Mouse (Mus musculus) midbrain, embryonic 12.5 days (tissue): ENCODE results near the gene Chil4. TPM values are rescaled to one million over a fixed set of nuclear protein-coding genes. Genes with fewer than 3 reads are reported as not detected.
A peak's percentile ranks its signal among the peaks of the same experiment; 100 is the strongest.
"Not testable (repeated sequence)": the region's sequence is repeated elsewhere in the genome, so short reads cannot be mapped to it uniquely, and the experiment has no call there.

Source experiments
- ATAC-seq: fragments of 200-750 bp; cut with Nextera tagmentation; 2 replicates; pipeline ENCODE4 v1.8.0; 2017; ENCODE audit warnings: low read depth, moderate TSS enrichment, moderate library complexity; ENCODE audit not compliant: low FRiP score
- H3K27ac ChIP-seq: fragments of 300-500 bp; sonication (generic); replicated peaks from 2 replicates; pipeline ENCODE4 v1.5.1; 2016; ENCODE audit warnings: mild to moderate bottlenecking
- H3K27me3 ChIP-seq: fragments of 300-500 bp; sonication (generic); 2 replicates; pipeline ENCODE4 v1.6.1; 2016; ENCODE audit warnings: mild to moderate bottlenecking
- H3K36me3 ChIP-seq: fragments of 300-500 bp; sonication (generic); 2 replicates; pipeline ENCODE4 v1.6.1; 2016
- H3K4me1 ChIP-seq: fragments of 300-500 bp; sonication (generic); 2 replicates; pipeline ENCODE4 v1.6.1; 2016
- H3K4me2 ChIP-seq: fragments of 300-500 bp; sonication (generic); replicated peaks from 2 replicates; pipeline ENCODE4 v1.6.1; 2016; ENCODE audit warnings: mild to moderate bottlenecking, moderate library complexity
- H3K4me3 ChIP-seq: fragments of 300-500 bp; sonication (generic); 2 replicates; pipeline ENCODE4 v1.5.1; 2016; ENCODE audit warnings: mild to moderate bottlenecking
- H3K9ac ChIP-seq: fragments of 300-500 bp; sonication (generic); replicated peaks from 2 replicates; pipeline ENCODE4 v1.6.1; 2016; ENCODE audit warnings: mild to moderate bottlenecking, moderate library complexity
- H3K9me3 ChIP-seq: fragments of 300-500 bp; sonication (generic); 2 replicates; pipeline ENCODE4 v1.6.1; 2016; ENCODE audit warnings: mild to moderate bottlenecking
- WGBS: fragments of 180-500 bp; shearing (Covaris S2); methylation state at CpG from one replicate; pipeline ENCODE4 v1.1.7; 2016; 5-methylcytosine and 5-hydroxymethylcytosine counted together
- polyA plus RNA-seq: library from polyadenylated mRNA; unstranded; fragments of >200 nt; fragmentation: Nextera tagmentation; extraction: Ambion mirVana; gene quantifications from 2 replicates; pipeline ENCODE4 v1.2.1, GENCODE M21; 2016

Gene Chil4
- polyA plus RNA-seq, 1 experiment from 2014 or later, result not detected

DNA sequence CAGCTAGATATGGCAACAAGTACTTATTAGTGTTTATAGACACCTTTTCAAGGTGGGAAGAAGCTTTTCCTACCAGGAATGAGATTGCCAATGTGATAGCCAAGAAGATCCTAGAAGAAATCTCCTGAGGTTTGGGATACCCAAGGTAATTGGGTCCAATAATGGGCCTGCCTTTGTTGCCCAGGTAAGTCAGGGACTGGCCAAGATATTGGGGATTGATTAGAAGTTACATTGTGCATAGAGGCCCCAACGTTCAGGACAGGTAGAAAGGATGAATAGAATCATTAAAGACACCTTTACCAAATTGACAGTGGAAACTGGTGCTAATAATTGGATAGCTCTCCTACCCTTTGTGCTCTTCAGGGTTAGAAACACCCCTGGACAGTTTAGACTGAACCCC is 21.3 kb downstream of the Chil4 start:
- H3K4me1 ChIP-seq, ATAC-seq, H3K27me3 ChIP-seq, H3K36me3 ChIP-seq, H3K27ac ChIP-seq, H3K9me3 ChIP-seq, H3K4me2 ChIP-seq, H3K9ac ChIP-seq, H3K4me3 ChIP-seq: not testable (repeated sequence)
- WGBS, result 67% methylated on average over 1 of the region's 1 CpGs

DNA sequence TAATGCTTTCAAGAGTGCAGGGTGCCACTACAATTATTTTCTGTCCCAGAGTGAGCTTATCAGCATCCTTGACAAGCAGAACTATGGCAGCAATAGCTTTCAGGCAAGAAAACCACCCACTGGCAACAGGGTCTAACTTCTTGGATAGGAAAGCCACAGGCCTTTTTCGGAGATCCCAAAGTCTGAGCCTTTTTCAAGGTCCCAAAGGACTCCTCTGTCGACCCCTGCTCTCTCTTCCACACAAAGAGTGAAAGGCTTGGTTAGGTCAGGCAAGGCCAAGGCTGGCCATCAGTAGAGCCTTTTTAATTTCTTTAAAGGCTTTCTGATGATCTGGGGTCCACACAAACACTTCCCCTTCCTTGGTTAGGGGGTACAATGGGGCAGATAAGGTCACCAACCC is 22.1 kb downstream of the Chil4 start:
- not testable (repeated sequence) for H3K4me3 ChIP-seq, H3K27ac ChIP-seq, H3K4me2 ChIP-seq, H3K9ac ChIP-seq, H3K27me3 ChIP-seq, H3K4me1 ChIP-seq, H3K9me3 ChIP-seq, ATAC-seq, H3K36me3 ChIP-seq
- WGBS, result 76% methylated on average over 2 of the region's 2 CpGs

DNA sequence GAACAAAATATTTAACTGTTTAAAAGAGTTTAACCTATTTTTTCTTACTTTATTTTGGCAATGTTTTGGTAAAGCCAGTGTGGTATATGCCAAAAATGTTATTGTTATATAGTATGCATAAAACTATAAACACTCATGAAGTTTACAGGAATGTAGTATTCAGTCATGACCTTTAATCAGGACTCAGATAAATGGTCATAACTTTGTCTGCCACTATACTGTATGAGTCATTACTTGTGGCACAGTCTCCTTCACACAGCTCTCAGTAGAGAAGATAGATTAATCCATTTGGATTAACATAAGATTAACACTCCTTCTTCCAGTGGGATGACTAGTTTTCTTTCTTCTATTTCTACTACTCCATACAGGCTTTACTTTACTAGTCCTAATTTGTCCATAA is 23.0 kb downstream of the Chil4 start:
- Histone ChIP-seq H3K27me3 (no peaks in the 10 kb centered on the region), H3K9me3 (0 out of 2 replicates have a peak, but pooled peaks cover 3% of the 10 kb centered on the region), H3K4me2 (no peak overlapping the region), H3K4me3 (no peak overlapping the region), H3K9ac (no peak overlapping the region), H3K27ac (no peak overlapping the region), H3K4me1 (no peaks in the 10 kb centered on the region), H3K36me3 (no peaks in the 10 kb centered on the region)
- no peak for ATAC-seq

DNA sequence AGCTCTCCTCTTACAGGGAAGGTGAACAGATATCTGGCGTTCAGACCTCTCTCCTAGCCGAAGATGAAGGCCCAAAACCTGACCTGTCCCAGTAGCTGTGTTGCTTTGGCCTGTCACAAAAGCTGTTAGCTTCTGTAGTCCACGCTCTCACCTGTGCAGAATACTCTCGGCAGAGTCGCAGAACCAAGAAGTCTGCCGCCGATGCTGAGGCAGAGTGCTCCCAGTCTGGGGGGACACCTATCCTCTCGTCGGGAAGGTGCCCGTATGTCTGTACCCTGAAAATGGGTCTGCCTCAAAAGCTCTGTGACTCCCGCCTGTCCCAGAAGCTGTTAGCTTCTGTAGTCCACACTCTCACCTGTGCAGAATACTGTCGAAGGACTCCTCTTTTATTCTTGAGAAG is 23.8 kb downstream of the Chil4 start:
- Histone ChIP-seq H3K4me2 (no peak overlapping the region), H3K9me3 (0 out of 2 replicates have a peak, but pooled peaks cover 3% of the 10 kb centered on the region), H3K9ac (no peak overlapping the region), H3K27me3 (no peaks in the 10 kb centered on the region), H3K4me1 (no peaks in the 10 kb centered on the region), H3K36me3 (no peaks in the 10 kb centered on the region), H3K27ac (no peak overlapping the region), H3K4me3 (no peak overlapping the region)
- no peak for ATAC-seq
- 89% methylated on average over 12 of the region's 12 CpGs for WGBS

DNA sequence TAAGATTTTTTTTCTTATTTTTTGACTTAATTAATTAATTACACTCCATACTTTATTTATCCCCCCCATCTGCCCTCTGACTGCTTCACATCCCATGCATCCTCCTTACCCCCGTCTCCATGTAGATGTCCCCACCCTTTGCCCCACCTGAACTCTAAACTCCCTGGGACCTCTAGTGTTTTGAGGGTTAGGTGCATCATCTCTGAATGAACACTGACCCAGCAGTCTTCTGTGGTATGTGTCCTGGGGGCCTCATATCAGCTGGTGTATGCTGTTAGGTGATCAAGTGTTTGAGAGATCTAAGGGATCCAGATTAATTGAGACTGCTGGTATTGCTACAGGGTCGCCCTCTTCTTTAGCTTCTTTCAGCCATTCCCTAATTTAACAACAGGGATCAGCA is 31.3 kb downstream of the Chil4 start:
- peak; percentile 52; the same call in 1 of the 2 replicates for ATAC-seq
- H3K27me3 ChIP-seq, result no peaks in the 10 kb centered on the region
- H3K4me1 ChIP-seq, result no peaks in the 10 kb centered on the region
- H3K9me3 ChIP-seq, result peaks cover 7% of the 10 kb centered on the region
- no peak overlapping the region for H3K4me2 ChIP-seq
- no peak overlapping the region for H3K4me3 ChIP-seq
- H3K36me3 ChIP-seq, result no peaks in the 10 kb centered on the region
- H3K27ac ChIP-seq, result no peak overlapping the region
- H3K9ac ChIP-seq, result no peak overlapping the region
- WGBS, result 77% methylated on average over 2 of the region's 2 CpGs

DNA sequence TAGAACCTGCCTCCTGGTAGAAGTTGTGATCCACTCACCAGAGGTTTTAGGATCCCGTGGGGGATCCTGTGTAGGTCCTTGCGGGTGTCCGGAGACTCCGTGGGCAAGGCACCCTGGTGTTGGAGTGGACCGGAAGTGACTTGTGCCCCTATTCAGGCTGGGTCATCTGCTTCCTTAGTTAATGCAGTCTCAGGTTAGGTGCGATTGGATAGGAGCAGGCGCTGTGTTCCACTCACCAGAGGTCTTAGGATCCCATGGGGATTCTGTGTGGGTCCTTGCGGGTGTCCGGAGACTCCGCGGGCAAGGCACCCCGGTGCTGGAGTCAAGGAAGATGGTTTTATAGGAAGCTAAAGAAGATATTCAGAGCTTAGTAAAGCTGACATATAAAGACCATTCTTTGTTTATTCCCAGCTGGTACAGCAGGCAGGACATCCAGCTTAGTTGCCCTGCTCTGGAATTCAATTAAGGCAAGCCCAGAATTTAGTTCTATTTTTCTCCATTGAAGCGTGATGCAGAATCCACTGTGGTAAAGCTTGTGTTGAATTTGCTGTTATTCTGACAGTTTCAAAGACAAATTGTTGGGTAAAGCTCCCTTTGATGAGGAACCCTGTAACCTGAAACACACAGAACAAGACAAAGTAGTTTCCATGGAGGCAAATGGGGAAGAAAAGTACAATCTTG is 41.7 kb downstream of the Chil4 start:
- Histone ChIP-seq H3K4me2 (no peak overlapping the region), H3K9me3 (peaks cover 4% of the 10 kb centered on the region; the same call in 1 of the 2 replicates), H3K4me1 (peaks cover 5% of the 10 kb centered on the region; the same call in 1 of the 2 replicates), H3K27ac (no peak overlapping the region), H3K36me3 (no peaks in the 10 kb centered on the region), H3K9ac (no peak overlapping the region), H3K27me3 (no peaks in the 10 kb centered on the region), H3K4me3 (no peak overlapping the region)
- peak; percentile 58 for ATAC-seq
- WGBS, result 77% methylated on average over 13 of the region's 13 CpGs

DNA sequence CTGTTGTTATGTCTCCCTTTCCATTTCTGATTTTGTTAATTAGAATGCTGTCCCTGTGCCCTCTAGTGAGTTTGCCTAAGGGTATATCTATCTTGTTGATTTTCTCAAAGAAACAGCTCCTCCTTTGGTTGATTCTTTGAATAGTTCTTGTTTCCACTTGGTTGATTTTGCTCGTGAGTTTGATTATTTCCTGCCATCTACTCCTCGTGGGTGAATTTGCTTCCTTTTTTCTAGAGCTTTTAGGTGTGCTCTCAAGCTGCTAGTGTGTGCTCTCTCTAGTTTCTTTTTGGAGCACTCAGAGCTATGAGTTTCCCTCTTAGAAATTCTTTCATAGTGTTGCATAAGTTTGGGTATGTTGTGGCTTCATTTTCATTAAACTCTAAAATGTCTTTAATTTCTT is 44.3 kb downstream of the Chil4 start:
- not testable (repeated sequence) for ATAC-seq, H3K9ac ChIP-seq, H3K9me3 ChIP-seq, H3K4me3 ChIP-seq, H3K36me3 ChIP-seq, H3K4me2 ChIP-seq, H3K4me1 ChIP-seq, H3K27me3 ChIP-seq, H3K27ac ChIP-seq
- WGBS, result 58% methylated on average over 2 of the region's 2 CpGs

DNA sequence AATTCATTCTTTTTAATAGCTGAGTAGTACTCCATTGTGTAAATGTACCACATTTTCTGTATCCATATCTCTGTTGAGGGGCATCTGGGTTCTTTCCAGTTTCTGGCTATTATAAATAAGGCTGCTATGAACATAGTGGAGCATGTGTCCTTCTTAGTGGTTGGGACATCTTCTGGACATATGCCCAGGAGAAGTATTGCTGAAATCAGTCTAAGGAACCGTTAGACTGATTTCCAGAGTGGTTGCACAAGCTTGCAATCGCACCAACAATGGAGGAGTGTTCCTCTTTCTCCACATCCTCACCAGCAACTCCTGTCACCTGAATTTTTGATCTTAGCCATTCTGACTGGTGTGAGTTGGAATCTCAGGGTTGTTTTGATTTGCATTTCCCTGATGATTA is 46.8 kb downstream of the Chil4 start:
- 85% methylated on average over 2 of the region's 2 CpGs for WGBS
- H3K9ac ChIP-seq, H3K9me3 ChIP-seq, H3K4me3 ChIP-seq, H3K27me3 ChIP-seq, ATAC-seq, H3K27ac ChIP-seq, H3K4me2 ChIP-seq, H3K36me3 ChIP-seq, H3K4me1 ChIP-seq: not testable (repeated sequence)

DNA sequence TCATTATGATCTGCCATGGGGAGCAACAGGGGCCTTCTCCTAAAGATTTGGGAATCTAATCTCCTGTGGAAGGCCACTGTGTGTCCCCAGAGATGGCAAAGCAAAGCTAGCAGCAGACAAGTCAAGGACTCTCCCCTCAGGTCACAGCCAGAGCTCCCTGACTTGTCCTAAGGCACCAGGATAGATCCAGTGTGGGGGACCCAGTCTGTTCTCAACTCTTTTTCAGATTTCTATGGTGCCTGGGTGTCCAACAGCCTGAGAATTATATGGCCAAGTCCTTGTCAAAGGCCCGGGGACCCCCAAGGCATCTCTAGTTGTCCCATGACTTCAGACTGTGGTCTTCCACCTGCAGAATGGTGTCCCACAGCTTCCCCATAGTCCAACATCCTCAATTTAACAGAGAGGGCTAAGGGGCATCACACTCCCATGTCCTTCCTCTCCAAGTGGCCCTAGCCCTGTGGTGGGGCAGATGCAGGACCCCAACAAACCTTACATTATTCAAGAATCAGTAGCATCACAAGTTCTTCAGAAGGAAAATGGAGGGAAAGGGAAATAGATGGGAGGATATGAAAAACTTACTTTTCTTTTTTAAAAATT is 48.1 kb downstream of the Chil4 start:
- no peak overlapping the region for H3K4me3 ChIP-seq
- H3K36me3 ChIP-seq, result no peaks in the 10 kb centered on the region
- H3K4me2 ChIP-seq, result no peak overlapping the region
- no peaks in the 10 kb centered on the region for H3K4me1 ChIP-seq
- H3K27ac ChIP-seq, result no peak overlapping the region
- H3K9me3 ChIP-seq, result no peaks in the 10 kb centered on the region
- no peaks in the 10 kb centered on the region for H3K27me3 ChIP-seq
- no peak for ATAC-seq
- no peak overlapping the region for H3K9ac ChIP-seq
- 85% methylated on average over 1 of the region's 1 CpGs for WGBS

DNA sequence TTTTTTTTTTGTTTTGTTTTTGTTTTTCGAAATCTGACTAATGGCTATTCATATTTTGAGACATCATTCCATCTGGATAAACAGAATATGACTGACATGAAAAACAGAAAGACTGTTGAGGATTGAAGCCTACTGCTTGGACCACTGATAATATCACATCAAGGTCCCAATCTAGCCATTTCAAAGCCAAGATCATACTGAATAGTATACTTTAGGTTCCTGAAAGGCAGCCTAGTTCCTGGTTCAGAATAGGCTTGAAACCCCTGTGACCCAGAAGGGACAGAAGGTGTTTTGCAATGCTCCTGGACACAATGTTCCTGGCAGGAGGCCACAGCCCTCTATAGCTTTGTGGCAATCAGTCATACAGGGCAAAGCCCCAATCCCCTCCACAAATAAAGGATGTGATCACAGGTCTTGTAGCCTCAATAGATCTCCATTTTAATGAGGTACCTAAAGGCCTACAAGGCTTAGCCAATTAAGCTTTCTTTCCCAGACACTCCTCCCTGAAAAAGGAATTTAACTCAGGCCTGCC is 48.7 kb downstream of the Chil4 start:
- Histone ChIP-seq H3K27me3 (no peaks in the 10 kb centered on the region), H3K27ac (no peak overlapping the region), H3K4me2 (no peak overlapping the region), H3K36me3 (no peaks in the 10 kb centered on the region), H3K9ac (no peak overlapping the region), H3K4me1 (no peaks in the 10 kb centered on the region), H3K9me3 (no peaks in the 10 kb centered on the region), H3K4me3 (no peak overlapping the region)
- 67% methylated on average over 1 of the region's 1 CpGs for WGBS
- peak; percentile 23; the same call in 1 of the 2 replicates for ATAC-seq

DNA sequence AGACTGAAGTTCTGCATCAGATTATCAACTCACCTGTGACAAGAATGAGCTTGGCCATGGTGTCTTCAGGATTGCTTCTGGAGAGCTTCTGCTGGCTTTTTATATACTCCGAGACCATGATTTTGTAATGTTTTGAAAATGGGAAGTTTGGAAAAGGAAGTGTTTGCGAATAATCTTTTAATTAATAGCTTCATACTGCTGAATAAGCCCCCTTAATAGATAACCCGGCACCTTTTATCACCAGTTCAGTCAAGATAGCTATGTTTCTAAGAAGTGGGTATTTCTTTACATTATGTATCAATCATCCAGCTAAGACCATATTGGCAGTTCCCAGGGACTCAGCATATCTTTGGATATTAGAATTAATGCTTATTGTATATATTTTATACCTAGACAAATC is 51.8 kb downstream of the Chil4 start, which contains the start of gene Chil3:
Gene Chil3, minus strand, starts transcription at position 101 of the 400 bp plus-strand sequence.
- ATAC-seq, result no peak
- Histone ChIP-seq H3K9me3 (no peaks in the 10 kb centered on the region), H3K9ac (no peak within 1 kb of the TSS), H3K4me3 (no peak within 1 kb of the TSS), H3K36me3 (no peaks in the 10 kb centered on the region), H3K27ac (no peak within 1 kb of the TSS), H3K4me1 (no peaks in the 10 kb centered on the region), H3K4me2 (no peak within 1 kb of the TSS), H3K27me3 (no peaks in the 10 kb centered on the region)
- 84% methylated on average over 3 of the region's 3 CpGs for whole genome bisulfite sequencing

DNA sequence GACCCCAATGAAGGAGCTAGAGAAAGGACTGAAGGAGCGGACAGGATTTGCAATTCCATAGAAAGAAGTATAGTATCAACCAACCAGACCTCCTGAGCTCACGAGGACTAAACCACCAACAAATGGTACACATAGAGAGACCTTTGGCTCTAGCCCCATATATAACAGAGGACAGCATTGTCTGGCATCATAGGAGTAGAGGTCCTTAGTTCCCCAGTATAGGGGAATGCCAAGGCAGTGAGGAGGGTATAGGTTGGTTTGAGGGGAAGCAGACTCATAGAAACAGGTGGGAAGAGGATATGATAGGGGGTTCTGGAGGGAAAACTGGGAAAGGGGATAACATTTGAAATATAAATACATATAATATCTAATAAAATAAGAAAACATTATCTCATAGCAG is 64.9 kb downstream of the Chil4 start:
- no peak overlapping the region for H3K4me2 ChIP-seq
- no peaks in the 10 kb centered on the region for H3K36me3 ChIP-seq
- H3K9ac ChIP-seq, result no peak overlapping the region
- H3K4me1 ChIP-seq, result no peaks in the 10 kb centered on the region
- H3K9me3 ChIP-seq, result no peaks in the 10 kb centered on the region
- no peak for ATAC-seq
- H3K4me3 ChIP-seq, result no peak overlapping the region
- 88% methylated on average over 2 of the region's 2 CpGs for WGBS
- H3K27ac ChIP-seq, result no peak overlapping the region
- H3K27me3 ChIP-seq, result no peaks in the 10 kb centered on the region
